Mouse (Mus musculus): ENCODE results near the gene Dnah2. TPM values are rescaled to one million over a fixed set of nuclear protein-coding genes. Genes with fewer than 3 reads are reported as not detected.
"Not testable (repeated sequence)": the region's sequence is repeated elsewhere in the genome, so short reads cannot be mapped to it uniquely, and the experiment has no call there.

Gene Dnah2
- polyA plus RNA-seq, 1 experiment from 2014 or later = 0.90 TPM

GRCm38 (mm10) chr11:69400083-69400850, 148.6 kb downstream of the Dnah2 start:
- Histone ChIP-seq H3K4me1 (ENCODE audit: insufficient read depth, low read length) (peaks cover 40% of the 10 kb centered on the region), H3K27me3 (ENCODE audit: insufficient read depth, low read length) (no peaks in the 10 kb centered on the region), H3K4me3 (ENCODE audit: low read length) (no peak overlapping the region), H3K9ac (replicated peaks; ENCODE audit: low read length) (peak overlapping the region; percentile 41; the same call in 1 of the 2 replicates), H3K36me3 (ENCODE audit: insufficient read depth, low read length) (peaks cover 49% of the 10 kb centered on the region), H3K4me2 (replicated peaks; ENCODE audit: low read depth, low read length) (peak overlapping the region; percentile 35), H3K9me3 (ENCODE audit: low read length) (no peaks in the 10 kb centered on the region), H3K27ac (ENCODE audit: low read length) (no peak overlapping the region)
- WGBS = 77% methylated on average over 25 of the region's 25 CpGs
- ATAC-seq (ENCODE audit: low FRiP score, low TSS enrichment) = no peak

GRCm38 (mm10) chr11:69399201-69400082, 149.5 kb downstream of the Dnah2 start:
- no peak for ATAC-seq (ENCODE audit: low FRiP score, low TSS enrichment)
- Histone ChIP-seq H3K9me3 (ENCODE audit: low read length) (no peaks in the 10 kb centered on the region), H3K4me3 (ENCODE audit: low read length) (peak overlapping the region; percentile 15; the same call in 1 of the 2 replicates), H3K4me1 (ENCODE audit: insufficient read depth, low read length) (peaks cover 40% of the 10 kb centered on the region), H3K4me2 (replicated peaks; ENCODE audit: low read depth, low read length) (peak overlapping the region; percentile 35), H3K9ac (replicated peaks; ENCODE audit: low read length) (peak overlapping the region; percentile 41; the same call in 1 of the 2 replicates), H3K36me3 (ENCODE audit: insufficient read depth, low read length) (peaks cover 41% of the 10 kb centered on the region), H3K27me3 (ENCODE audit: insufficient read depth, low read length) (no peaks in the 10 kb centered on the region), H3K27ac (ENCODE audit: low read length) (no peak overlapping the region)
- WGBS = 34% methylated on average over 66 of the region's 66 CpGs

DNA sequence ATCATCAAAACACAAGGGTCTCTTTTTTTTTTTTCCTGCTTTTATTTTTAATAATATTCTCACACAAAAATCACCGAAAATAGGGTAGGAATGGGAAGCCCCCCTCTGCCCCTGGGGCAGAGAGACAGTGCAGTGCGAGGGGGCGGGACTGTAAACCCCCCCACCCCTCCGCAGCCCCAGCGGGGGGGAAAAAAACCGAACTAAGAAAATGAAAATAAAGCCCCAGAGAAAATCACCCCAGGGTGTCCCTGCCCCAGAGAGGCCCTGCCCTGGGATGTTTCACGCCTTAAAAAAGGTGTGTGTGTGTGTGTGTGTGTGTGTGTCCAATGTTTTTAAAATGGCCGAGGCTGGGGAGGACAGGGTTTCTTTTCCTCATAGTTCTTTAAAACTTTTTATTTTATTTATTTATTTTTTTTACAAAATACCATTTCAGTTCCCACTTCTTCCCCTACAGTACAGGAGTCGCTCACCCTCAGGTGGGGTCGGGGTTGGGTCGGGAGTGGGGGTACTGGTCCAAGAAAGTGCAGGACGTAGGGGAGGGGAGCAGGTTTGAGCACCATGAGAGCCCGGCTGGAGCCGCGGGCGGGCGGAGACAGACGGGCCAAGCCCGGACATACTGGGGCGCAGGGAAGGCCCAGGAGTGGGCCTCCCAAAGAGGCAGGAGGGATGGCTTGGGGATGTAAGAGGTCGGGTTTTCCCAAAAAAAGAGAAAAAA, 150.3 kb downstream of the Dnah2 start:
- 40% methylated on average over 21 of the region's 21 CpGs for WGBS
- Histone ChIP-seq H3K4me3 (ENCODE audit: low read length) (peak overlapping the region; percentile 82; the same call in 1 of the 2 replicates), H3K27me3 (ENCODE audit: insufficient read depth, low read length) (no peaks in the 10 kb centered on the region), H3K9me3 (ENCODE audit: low read length) (no peaks in the 10 kb centered on the region), H3K36me3 (ENCODE audit: insufficient read depth, low read length) (peaks cover 33% of the 10 kb centered on the region), H3K4me2 (replicated peaks; ENCODE audit: low read depth, low read length) (peak overlapping the region; percentile 80), H3K4me1 (ENCODE audit: insufficient read depth, low read length) (peaks cover 43% of the 10 kb centered on the region), H3K9ac (replicated peaks; ENCODE audit: low read length) (peak overlapping the region; percentile 98; the same call in 1 of the 2 replicates), H3K27ac (ENCODE audit: low read length) (no peak overlapping the region)
- no peak for ATAC-seq (ENCODE audit: low FRiP score, low TSS enrichment)

DNA sequence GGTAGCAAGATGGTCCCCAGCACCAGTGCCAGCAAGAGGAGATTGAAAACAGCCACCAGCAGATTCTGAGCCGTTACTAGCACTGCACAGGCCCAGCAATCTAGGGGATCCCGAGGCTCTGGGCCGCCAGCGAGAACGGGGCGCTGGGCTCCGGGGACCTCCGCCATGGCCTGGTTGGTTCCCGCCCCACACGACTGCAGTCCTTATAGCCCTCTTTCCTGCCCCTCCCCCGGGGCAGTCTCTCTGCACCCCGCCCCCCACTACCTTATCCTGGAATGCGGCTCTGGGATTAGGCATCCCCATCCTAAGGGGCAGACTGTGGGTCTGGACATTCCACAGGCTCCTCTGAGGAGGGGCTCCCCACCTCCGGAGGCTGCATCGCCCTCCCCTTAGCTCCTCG, 150.9 kb downstream of the Dnah2 start, which contains the start of gene Tmem88:
Tmem88 (minus strand) TSS at position 176 of the 400 bp plus-strand sequence.
- H3K27ac ChIP-seq (ENCODE audit: low read length) = peak within 1 kb of the TSS; percentile 99
- 10% methylated on average over 16 of the region's 16 CpGs for WGBS
- H3K36me3 ChIP-seq (ENCODE audit: insufficient read depth, low read length) = peaks cover 28% of the 10 kb centered on the region
- H3K9me3 ChIP-seq (ENCODE audit: low read length) = no peaks in the 10 kb centered on the region
- H3K4me1 ChIP-seq (ENCODE audit: insufficient read depth, low read length) = peaks cover 43% of the 10 kb centered on the region
- peak within 1 kb of the TSS; percentile 98 for H3K9ac ChIP-seq (replicated peaks; ENCODE audit: low read length)
- no peak for ATAC-seq (ENCODE audit: low FRiP score, low TSS enrichment)
- peak within 1 kb of the TSS; percentile 82 for H3K4me3 ChIP-seq (ENCODE audit: low read length)
- H3K4me2 ChIP-seq (replicated peaks; ENCODE audit: low read depth, low read length) = peak within 1 kb of the TSS; percentile 80
- no peaks in the 10 kb centered on the region for H3K27me3 ChIP-seq (ENCODE audit: insufficient read depth, low read length)

- Histone ChIP-seq H3K27ac (ENCODE audit: low read length) (peak overlapping the region; percentile 99), H3K4me1 (ENCODE audit: insufficient read depth, low read length) (peaks cover 43% of the 10 kb centered on the region), H3K4me2 (replicated peaks; ENCODE audit: low read depth, low read length) (peak overlapping the region; percentile 80)
These were observed 151.3 kb downstream of the Dnah2 start for GRCm38 (mm10) chr11:69397581-69398057.

GRCm38 (mm10) chr11:69396772-69397171, 152.1 kb downstream of the Dnah2 start:
- Histone ChIP-seq H3K27ac (ENCODE audit: low read length) (peak overlapping the region; percentile 99), H3K9ac (replicated peaks; ENCODE audit: low read length) (peak overlapping the region; percentile 98), H3K27me3 (ENCODE audit: insufficient read depth, low read length) (no peaks in the 10 kb centered on the region), H3K36me3 (ENCODE audit: insufficient read depth, low read length) (peaks cover 24% of the 10 kb centered on the region), H3K9me3 (ENCODE audit: low read length) (no peaks in the 10 kb centered on the region), H3K4me2 (replicated peaks; ENCODE audit: low read depth, low read length) (peak overlapping the region; percentile 80), H3K4me3 (ENCODE audit: low read length) (peak overlapping the region; percentile 82), H3K4me1 (ENCODE audit: insufficient read depth, low read length) (peaks cover 43% of the 10 kb centered on the region)
- 28% methylated on average over 11 of the region's 11 CpGs for WGBS
- no peak for ATAC-seq (ENCODE audit: low FRiP score, low TSS enrichment)

More at GRCm38 (mm10) chr11:69397581-69398057, 151.3 kb downstream of the Dnah2 start:
- Histone ChIP-seq H3K9me3 (ENCODE audit: low read length) (no peaks in the 10 kb centered on the region), H3K4me3 (ENCODE audit: low read length) (peak overlapping the region; percentile 82), H3K36me3 (ENCODE audit: insufficient read depth, low read length) (peaks cover 28% of the 10 kb centered on the region), H3K9ac (replicated peaks; ENCODE audit: low read length) (peak overlapping the region; percentile 98), H3K27me3 (ENCODE audit: insufficient read depth, low read length) (no peaks in the 10 kb centered on the region)
- no peak for ATAC-seq (ENCODE audit: low FRiP score, low TSS enrichment)
- WGBS = 17% methylated on average over 24 of the region's 24 CpGs

DNA sequence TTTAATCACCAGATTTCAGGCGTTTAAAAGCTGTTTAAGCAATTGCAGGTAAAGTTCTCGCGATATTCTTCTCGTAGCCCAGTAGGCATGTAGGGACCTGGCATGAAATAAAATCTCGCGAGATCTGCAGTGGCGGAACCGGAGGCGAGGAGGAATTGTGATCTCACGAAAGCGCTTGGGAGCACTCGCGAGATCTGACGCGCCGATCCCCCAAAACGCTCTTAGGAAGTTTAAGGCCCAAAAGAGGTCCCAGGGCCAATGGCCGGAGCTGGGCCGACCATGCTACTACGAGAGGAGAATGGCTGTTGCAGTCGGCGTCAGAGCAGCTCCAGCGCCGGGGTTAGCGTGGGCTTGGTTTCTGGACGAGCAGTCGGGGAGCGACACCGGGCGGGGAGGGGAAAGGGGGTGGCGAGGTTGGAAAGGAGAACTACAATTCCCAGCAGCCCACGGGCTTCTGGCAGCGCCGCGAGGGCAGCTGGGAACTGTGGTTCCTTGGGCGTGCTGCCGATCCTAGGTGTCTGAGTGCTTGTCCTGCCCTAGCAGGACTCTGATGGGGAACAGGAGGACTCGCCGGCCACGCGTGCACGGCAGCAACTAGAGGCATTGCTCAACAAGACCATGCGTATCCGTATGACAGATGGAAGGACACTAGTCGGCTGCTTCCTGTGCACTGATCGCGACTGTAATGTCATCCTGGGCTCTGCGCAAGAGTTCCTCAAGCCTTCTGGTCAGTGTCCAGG, 153.1 kb downstream of the Dnah2 start:
- H3K36me3 ChIP-seq (ENCODE audit: insufficient read depth, low read length) = peaks cover 16% of the 10 kb centered on the region
- no peaks in the 10 kb centered on the region for H3K9me3 ChIP-seq (ENCODE audit: low read length)
- H3K27me3 ChIP-seq (ENCODE audit: insufficient read depth, low read length) = no peaks in the 10 kb centered on the region
- H3K4me1 ChIP-seq (ENCODE audit: insufficient read depth, low read length) = peaks cover 43% of the 10 kb centered on the region
- peak overlapping the region; percentile 80 for H3K4me2 ChIP-seq (replicated peaks; ENCODE audit: low read depth, low read length)
- H3K9ac ChIP-seq (replicated peaks; ENCODE audit: low read length) = peak overlapping the region; percentile 98
- ATAC-seq (ENCODE audit: low FRiP score, low TSS enrichment) = peak; percentile 88
- under 1% methylated on average over 48 of the region's 48 CpGs for WGBS
- peak overlapping the region; percentile 99 for H3K27ac ChIP-seq (ENCODE audit: low read length)
- H3K4me3 ChIP-seq (ENCODE audit: low read length) = peak overlapping the region; percentile 82

GRCm38 (mm10) chr11:69395235-69395633, 153.7 kb downstream of the Dnah2 start, which contains the start of the genes Naa38 and Cyb5d1:
Naa38 (plus strand) TSS chr11:69395487.
Cyb5d1 (minus strand) TSS chr11:69395631.
- Histone ChIP-seq H3K4me2 (replicated peaks; ENCODE audit: low read depth, low read length) (peak within 1 kb of the TSS; percentile 80), H3K4me1 (ENCODE audit: insufficient read depth, low read length) (peaks cover 43% of the 10 kb centered on the region), H3K27ac (ENCODE audit: low read length) (peak within 1 kb of the TSS; percentile 99), H3K36me3 (ENCODE audit: insufficient read depth, low read length) (peaks cover 10% of the 10 kb centered on the region), H3K4me3 (ENCODE audit: low read length) (peak within 1 kb of the TSS; percentile 82), H3K9ac (replicated peaks; ENCODE audit: low read length) (peak within 1 kb of the TSS; percentile 98)
- not testable (repeated sequence) for H3K27me3 ChIP-seq (ENCODE audit: insufficient read depth, low read length); H3K9me3 ChIP-seq (ENCODE audit: low read length)
- peak; percentile 70 for ATAC-seq (ENCODE audit: low FRiP score, low TSS enrichment)
- WGBS = under 1% methylated on average over 19 of the region's 24 CpGs

All from kidney, embryonic 16.5 days (tissue).